Mouse (Mus musculus) skeletal muscle tissue, postnatal 0 days (tissue): ENCODE data around the gene Tlr3. TPM values are rescaled to one million over a fixed set of nuclear protein-coding genes. Genes with fewer than 3 reads are reported as not detected.

Source experiments
- polyA plus RNA-seq: library from polyadenylated mRNA; unstranded; fragments of >200 nt; fragmentation: Nextera tagmentation; extraction: Ambion mirVana; gene quantifications from 2 replicates; pipeline ENCODE4 v1.2.1, GENCODE M21; 2015

The Tlr3 gene
- polyA plus RNA-seq = 1.5 and 1.6 TPM in 2 replicates

DNA sequence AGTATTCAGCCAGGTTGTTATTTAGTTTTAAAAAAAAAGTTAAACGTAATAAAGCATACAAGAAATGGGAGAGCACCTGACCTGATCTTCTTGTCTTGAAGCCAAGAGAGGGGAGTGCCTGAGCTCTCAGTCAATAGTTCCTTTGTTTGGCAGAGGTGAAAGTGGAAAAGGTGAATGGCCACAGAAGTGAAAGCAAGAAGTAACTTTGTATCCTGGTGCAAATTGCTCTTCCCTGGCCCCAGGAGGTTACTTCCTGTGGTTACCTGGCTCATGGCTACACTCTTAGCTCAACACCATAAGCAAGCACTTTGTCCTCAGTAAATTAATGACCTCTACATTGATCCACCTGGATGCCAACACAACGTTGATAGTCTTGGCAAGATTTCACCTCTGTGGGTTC lies at the start of gene Tlr3:
Tlr3 (minus strand) TSS at position 199 of the 400 bp plus-strand sequence.

DNA sequence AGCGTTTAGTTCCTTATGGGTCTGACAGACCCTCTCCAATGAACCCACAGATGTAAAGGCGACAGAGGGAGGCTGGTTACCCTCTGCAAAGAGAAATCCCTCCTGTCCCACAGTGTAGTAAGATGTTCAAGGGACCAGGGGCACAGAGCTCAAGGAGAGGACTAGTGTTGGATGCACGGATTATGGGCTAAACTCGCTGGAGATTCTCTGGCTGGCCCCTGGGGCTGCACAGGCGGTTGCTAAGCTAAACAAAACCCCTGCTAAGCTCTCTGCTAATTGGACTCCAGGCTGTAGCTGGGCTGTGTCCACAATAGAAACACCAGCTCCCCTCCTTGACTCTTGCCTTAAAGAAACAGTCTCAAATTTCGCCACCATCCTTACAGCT lies 28.9 kb downstream of the Tlr3 start, which contains the start of gene Fam149a:
Fam149a (minus strand) TSS at position 329 of the 385 bp plus-strand sequence.

Other genes starting within 250 kb of the Tlr3 start
- gene F11, start 149.0 kb downstream of the Tlr3 start, polyA plus RNA-seq = not detected in 2 replicates
- 0.02 TPM in 1 of 2 replicates, not detected in the other for gene Klkb1, start 116.2 kb downstream of the Tlr3 start, polyA plus RNA-seq
- 0.14 TPM in 1 of 2 replicates, not detected in the other for gene Gm45753, start 102.6 kb downstream of the Tlr3 start, polyA plus RNA-seq
- gene Cyp4v3, start 77.9 kb downstream of the Tlr3 start, polyA plus RNA-seq = 0.86 and 1.1 TPM in 2 replicates
- gene Fam149a, start 28.8 kb downstream of the Tlr3 start, polyA plus RNA-seq = 4.0 and 4.7 TPM in 2 replicates
- 13.2 and 14.7 TPM in 2 replicates for gene Sorbs2, start 96.7 kb upstream of the Tlr3 start, polyA plus RNA-seq